Mouse (Mus musculus) naive thymus-derived CD4-positive, alpha-beta T cell, adult 2 months (primary cell): ENCODE data around the gene Zfp609.
A peak's percentile ranks its signal among the peaks of the same experiment; 100 is the strongest.
"Not testable (repeated sequence)": the region's sequence is repeated elsewhere in the genome, so short reads cannot be mapped to it uniquely, and the experiment has no call there.

Experiments used
- DNase-seq: peaks from one replicate; pipeline ENCODE4 v3.0.0-alpha.2; 2011; ENCODE audit warnings: low read depth

Gene Zfp609

GRCm38 (mm10) chr9:65675461-65676357 is 151.7 kb downstream of the Zfp609 start:
- DNase-seq, result no peak

GRCm38 (mm10) chr9:65672996-65673395 is 154.4 kb downstream of the Zfp609 start:
- no peak for DNase-seq

- no peak for DNase-seq
These were observed 155.9 kb downstream of the Zfp609 start for GRCm38 (mm10) chr9:65671431-65671931.

- no peak for DNase-seq
These were observed 159.7 kb downstream of the Zfp609 start, which contains the start of gene Oaz2 for GRCm38 (mm10) chr9:65667701-65668100. Gene Oaz2 (plus strand): TSS chr9:65668001.

- DNase-seq, result peak; percentile 65
These were observed 161.3 kb downstream of the Zfp609 start for GRCm38 (mm10) chr9:65666042-65666441.

- DNase-seq, result peak; percentile 76
These were observed 163.2 kb downstream of the Zfp609 start for GRCm38 (mm10) chr9:65664163-65664562.

GRCm38 (mm10) chr9:65661493-65661892 is 165.9 kb downstream of the Zfp609 start:
- no peak for DNase-seq

GRCm38 (mm10) chr9:65661029-65661428 is 166.3 kb downstream of the Zfp609 start:
- no peak for DNase-seq

- no peak for DNase-seq
These were observed 170.1 kb downstream of the Zfp609 start for GRCm38 (mm10) chr9:65657218-65657617.

- DNase-seq, result no peak
These were observed 171.8 kb downstream of the Zfp609 start for GRCm38 (mm10) chr9:65655540-65655939.

- DNase-seq, result no peak
These were observed 172.6 kb downstream of the Zfp609 start for GRCm38 (mm10) chr9:65654700-65655237.

- no peak for DNase-seq
These were observed 173.6 kb downstream of the Zfp609 start for GRCm38 (mm10) chr9:65653741-65654140.

GRCm38 (mm10) chr9:65651957-65652356 is 175.4 kb downstream of the Zfp609 start:
- DNase-seq, result not testable (repeated sequence)

GRCm38 (mm10) chr9:65649997-65650396 is 177.4 kb downstream of the Zfp609 start:
- no peak for DNase-seq

- no peak for DNase-seq
These were observed 178.6 kb downstream of the Zfp609 start for GRCm38 (mm10) chr9:65648730-65649129.

- no peak for DNase-seq
These were observed 180.6 kb downstream of the Zfp609 start for GRCm38 (mm10) chr9:65646782-65647181.

- DNase-seq, result no peak
These were observed 181.4 kb downstream of the Zfp609 start for GRCm38 (mm10) chr9:65645984-65646383.

GRCm38 (mm10) chr9:65644960-65645359 is 182.4 kb downstream of the Zfp609 start:
- no peak for DNase-seq

GRCm38 (mm10) chr9:65642546-65642945 is 184.8 kb downstream of the Zfp609 start:
- DNase-seq, result no peak
